Mouse (Mus musculus): ENCODE measurements around the gene Igf1. TPM values are rescaled to one million over a fixed set of nuclear protein-coding genes. Genes with fewer than 3 reads are reported as not detected.
A peak's percentile ranks its signal among the peaks of the same experiment; 100 is the strongest.

The Igf1 gene
- 77.2 and 80.4 TPM in 2 replicates for polyA plus RNA-seq (2014; fragmentation: Nextera tagmentation; extraction: Ambion mirVana)

DNA sequence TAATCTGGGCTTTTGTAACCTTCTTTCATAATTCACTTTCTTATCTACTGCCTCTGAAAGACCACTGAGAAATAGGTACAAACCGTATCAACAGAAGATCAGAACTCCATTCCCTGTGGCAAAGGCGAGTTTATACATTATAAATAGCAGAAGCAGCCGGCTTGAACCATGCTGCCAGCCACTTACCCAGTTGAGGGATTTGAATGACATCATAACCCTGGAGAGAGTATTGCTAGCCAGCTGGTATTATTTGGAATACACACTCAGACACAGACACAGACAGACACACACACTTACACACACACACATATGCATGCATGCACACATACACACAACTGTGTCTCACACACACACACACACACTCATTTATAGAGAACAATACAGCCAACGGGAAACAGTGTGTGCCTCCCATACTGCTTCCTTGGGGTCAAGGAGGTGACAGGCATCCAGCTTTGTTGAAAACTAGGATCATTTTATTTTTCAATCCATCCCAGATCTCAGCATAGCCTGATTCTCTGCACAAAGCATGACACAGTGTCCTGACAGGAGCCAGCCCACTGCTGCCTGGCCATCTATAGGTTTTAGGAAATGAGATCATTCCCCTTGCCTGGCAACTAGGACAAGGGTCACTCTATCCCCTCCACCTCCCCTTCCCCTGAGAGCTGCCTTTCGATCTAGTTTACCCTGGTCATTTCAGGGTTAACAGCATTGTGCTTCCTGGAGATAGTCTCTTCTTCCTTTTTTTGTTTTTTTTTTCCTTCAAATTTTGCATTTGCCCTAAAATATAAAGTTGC is at the start of gene Igf1:
TSS of gene Igf1 (plus strand) at position 253 of the 794 bp plus-strand sequence.
- DNase-seq (peak; percentile 24), ATAC-seq (ENCODE audit: insufficient read depth) (peak; percentile 40; the same call in 1 of the 2 replicates)
- Histone ChIP-seq H3K36me3 (ENCODE audit: insufficient read depth) (no peaks in the 10 kb centered on the region), H3K27ac (ENCODE audit: low read depth) (peak within 1 kb of the TSS; percentile 92), H3K9ac (peak within 1 kb of the TSS; percentile 71), H3K9me3 (ENCODE audit: low read depth, low read length) (no peaks in the 10 kb centered on the region), H3K27me3 (ENCODE audit: insufficient read depth, low read length) (0 out of 2 replicates have a peak, but pooled peaks cover 3% of the 10 kb centered on the region), H3K4me2 (peak within 1 kb of the TSS; percentile 67), H3K4me3 (ENCODE audit: low read depth, low read length) (peak within 1 kb of the TSS; percentile 46), H3K4me1 (ENCODE audit: insufficient read depth) (peaks cover 7% of the 10 kb centered on the region)
- TF ChIP-seq CTCF (IDR thresholded peaks at IDR 0.05; ENCODE audit: low read depth), result no peak
- 24% methylated on average over 5 of the region's 5 CpGs for WGBS

DNA sequence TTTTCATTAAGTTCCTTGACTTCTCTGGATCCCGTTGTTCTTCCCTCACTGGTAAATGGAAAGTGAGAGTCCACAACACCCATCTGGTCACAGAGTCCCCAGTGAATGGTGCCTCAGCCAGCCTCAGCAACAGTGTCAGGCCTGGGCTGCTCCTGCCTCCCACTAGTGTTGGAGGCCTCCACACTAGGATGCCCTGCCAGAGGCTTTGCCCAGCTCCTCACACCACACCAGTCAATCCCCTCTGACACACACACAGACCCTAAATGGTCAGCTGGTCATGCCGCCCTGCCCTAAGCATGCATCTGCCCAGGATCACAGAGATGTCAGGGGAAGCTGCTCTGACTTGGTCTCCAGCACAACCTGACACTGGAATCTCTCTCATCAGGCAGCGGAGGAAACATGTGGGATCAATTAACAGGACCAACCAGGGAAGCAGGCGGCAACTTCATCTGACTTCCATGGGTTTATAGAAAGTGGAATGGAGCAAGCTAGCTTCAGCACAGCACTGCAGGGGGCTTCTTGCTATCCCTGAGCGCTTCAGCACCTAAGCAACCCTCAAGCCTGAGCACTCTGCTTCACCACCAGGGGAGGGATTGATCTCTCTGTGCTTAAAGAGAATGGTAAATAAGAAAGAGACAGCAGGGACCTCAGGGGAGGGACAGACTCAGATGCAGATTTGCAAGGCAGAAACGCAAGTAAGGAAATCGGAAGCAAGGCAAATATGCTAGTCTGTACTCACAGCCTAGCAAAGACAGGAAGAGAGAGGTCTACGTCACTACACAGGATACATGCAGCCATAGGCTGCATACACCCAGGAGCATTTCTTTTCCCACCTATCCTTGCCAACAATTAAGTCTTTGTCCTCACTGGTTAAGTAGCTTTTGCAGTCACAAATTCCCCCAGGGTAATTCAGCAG is 45.6 kb upstream of the Igf1 start:
- Histone ChIP-seq H3K4me2 (peak overlapping the region; percentile 35; the same call in 1 of the 2 replicates), H3K9ac (peak overlapping the region; percentile 32; the same call in 1 of the 2 replicates), H3K9me3 (ENCODE audit: low read depth, low read length) (no peaks in the 10 kb centered on the region), H3K36me3 (ENCODE audit: insufficient read depth) (no peaks in the 10 kb centered on the region), H3K27ac (ENCODE audit: low read depth) (no peak overlapping the region), H3K4me3 (ENCODE audit: low read depth, low read length) (no peak overlapping the region), H3K4me1 (ENCODE audit: insufficient read depth) (no peaks in the 10 kb centered on the region), H3K27me3 (ENCODE audit: insufficient read depth, low read length) (no peaks in the 10 kb centered on the region)
- WGBS, result 13% methylated on average over 8 of the region's 8 CpGs
- DNase-seq (peak; percentile 39), ATAC-seq (ENCODE audit: insufficient read depth) (peak; percentile 83)
- no peak for TF ChIP-seq CTCF (IDR thresholded peaks at IDR 0.05; ENCODE audit: low read depth)

- ATAC-seq (ENCODE audit: insufficient read depth) (peak; percentile 40; the same call in 1 of the 2 replicates), DNase-seq (peak; percentile 41)
- Histone ChIP-seq H3K36me3 (ENCODE audit: insufficient read depth) (no peaks in the 10 kb centered on the region), H3K9ac (no peak overlapping the region), H3K4me3 (ENCODE audit: low read depth, low read length) (no peak overlapping the region), H3K27me3 (ENCODE audit: insufficient read depth, low read length) (no peaks in the 10 kb centered on the region), H3K27ac (ENCODE audit: low read depth) (no peak overlapping the region), H3K9me3 (ENCODE audit: low read depth, low read length) (no peaks in the 10 kb centered on the region), H3K4me1 (ENCODE audit: insufficient read depth) (no peaks in the 10 kb centered on the region), H3K4me2 (peak overlapping the region; percentile 35; the same call in 1 of the 2 replicates)
- no peak for TF ChIP-seq CTCF (IDR thresholded peaks at IDR 0.05; ENCODE audit: low read depth)
- WGBS, result 10% methylated on average over 3 of the region's 3 CpGs
Measured at GRCm38 (mm10) chr10:87813073-87813590, 44.9 kb upstream of the Igf1 start.

GRCm38 (mm10) chr10:87816861-87817260 is 41.2 kb upstream of the Igf1 start:
- no peak overlapping the region for H3K4me2 ChIP-seq
- H3K27ac ChIP-seq (ENCODE audit: low read depth), result no peak overlapping the region
- no peak overlapping the region for H3K9ac ChIP-seq
- DNase-seq, result no peak
- no peak for TF ChIP-seq CTCF (IDR thresholded peaks at IDR 0.05; ENCODE audit: low read depth)
- no peaks in the 10 kb centered on the region for H3K36me3 ChIP-seq (ENCODE audit: insufficient read depth)
- H3K4me1 ChIP-seq (ENCODE audit: insufficient read depth), result no peaks in the 10 kb centered on the region
- H3K27me3 ChIP-seq (ENCODE audit: insufficient read depth, low read length), result no peaks in the 10 kb centered on the region
- 82% methylated on average over 4 of the region's 4 CpGs for WGBS
- H3K9me3 ChIP-seq (ENCODE audit: low read depth, low read length), result no peaks in the 10 kb centered on the region
- no peak overlapping the region for H3K4me3 ChIP-seq (ENCODE audit: low read depth, low read length)
- ATAC-seq (ENCODE audit: insufficient read depth), result no peak

DNA sequence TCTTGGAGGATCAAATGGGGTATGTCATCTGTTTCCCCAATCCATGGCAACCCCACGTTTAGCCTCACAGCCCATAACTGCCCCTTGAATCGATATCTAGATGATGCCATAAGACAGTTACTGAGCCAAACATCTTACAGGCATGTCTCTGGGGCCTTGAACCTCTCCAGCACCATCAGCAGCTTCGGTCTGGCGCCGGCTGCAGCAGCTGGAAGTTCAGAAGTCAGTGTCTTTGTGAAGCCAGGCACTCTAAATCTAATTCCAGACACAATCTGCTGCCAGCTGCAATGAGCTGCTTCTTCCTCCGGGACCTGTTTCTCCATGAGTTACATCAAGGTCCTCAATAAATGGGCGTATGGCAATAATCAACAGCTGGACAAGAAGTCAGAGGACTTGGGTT is 40.3 kb upstream of the Igf1 start:
- no peaks in the 10 kb centered on the region for H3K27me3 ChIP-seq (ENCODE audit: insufficient read depth, low read length)
- TF ChIP-seq CTCF (IDR thresholded peaks at IDR 0.05; ENCODE audit: low read depth), result no peak
- DNase-seq (no peak), ATAC-seq (ENCODE audit: insufficient read depth) (no peak)
- WGBS, result 75% methylated on average over 7 of the region's 7 CpGs
- H3K4me3 ChIP-seq (ENCODE audit: low read depth, low read length), result no peak overlapping the region
- H3K4me2 ChIP-seq, result no peak overlapping the region
- no peaks in the 10 kb centered on the region for H3K36me3 ChIP-seq (ENCODE audit: insufficient read depth)
- no peak overlapping the region for H3K9ac ChIP-seq
- no peak overlapping the region for H3K27ac ChIP-seq (ENCODE audit: low read depth)
- H3K9me3 ChIP-seq (ENCODE audit: low read depth, low read length), result no peaks in the 10 kb centered on the region
- no peaks in the 10 kb centered on the region for H3K4me1 ChIP-seq (ENCODE audit: insufficient read depth)

GRCm38 (mm10) chr10:87821906-87822305 is 36.2 kb upstream of the Igf1 start:
- no peak for DNase-seq
- H3K27ac ChIP-seq (ENCODE audit: low read depth), result no peak overlapping the region
- no peak overlapping the region for H3K4me2 ChIP-seq
- no peak for TF ChIP-seq CTCF (IDR thresholded peaks at IDR 0.05; ENCODE audit: low read depth)
- WGBS, result 58% methylated on average over 10 of the region's 10 CpGs
- no peaks in the 10 kb centered on the region for H3K36me3 ChIP-seq (ENCODE audit: insufficient read depth)
- no peak overlapping the region for H3K9ac ChIP-seq
- H3K27me3 ChIP-seq (ENCODE audit: insufficient read depth, low read length), result no peaks in the 10 kb centered on the region
- H3K4me1 ChIP-seq (ENCODE audit: insufficient read depth), result no peaks in the 10 kb centered on the region
- ATAC-seq (ENCODE audit: insufficient read depth), result no peak
- no peak overlapping the region for H3K4me3 ChIP-seq (ENCODE audit: low read depth, low read length)
- no peaks in the 10 kb centered on the region for H3K9me3 ChIP-seq (ENCODE audit: low read depth, low read length)
